Mouse (Mus musculus) c-Kit-positive CD71-negative TER-119-negative erythroid progenitor cells, embryonic 14.5 days (primary cell): ENCODE measurements at regions not wholly inside any gene's neighbourhood (a gene's known extent, or its start where the extent isn't known, plus 50 kb on each side); places are given as distances from the start of the nearest gene placed in this dataset.

Experiments
- DNase-seq: peaks from one replicate; pipeline ENCODE4 v3.0.0-alpha.2; 2013; ENCODE audit warnings: low read depth

DNA sequence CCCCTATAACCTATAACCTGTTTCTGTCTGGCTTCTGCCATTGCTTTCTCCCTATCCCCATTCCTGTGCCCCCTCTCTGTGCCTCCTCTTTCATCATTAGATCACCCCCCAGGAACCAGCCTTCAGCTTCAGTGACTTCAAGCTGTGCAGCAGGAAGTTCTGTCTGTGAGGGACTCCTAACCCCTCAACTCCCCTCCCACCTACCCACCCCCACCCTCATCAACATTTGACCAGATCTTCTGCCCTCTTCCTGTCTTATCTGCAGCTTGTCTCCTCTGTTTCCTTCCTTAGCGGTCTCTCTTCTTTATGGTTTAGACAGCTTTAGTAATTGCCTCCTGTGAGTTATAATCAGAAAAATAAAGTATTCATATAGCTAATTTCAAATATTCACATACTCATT is 266.6 kb upstream of the Gm765 start:
- peak; percentile 16 for DNase-seq

DNA sequence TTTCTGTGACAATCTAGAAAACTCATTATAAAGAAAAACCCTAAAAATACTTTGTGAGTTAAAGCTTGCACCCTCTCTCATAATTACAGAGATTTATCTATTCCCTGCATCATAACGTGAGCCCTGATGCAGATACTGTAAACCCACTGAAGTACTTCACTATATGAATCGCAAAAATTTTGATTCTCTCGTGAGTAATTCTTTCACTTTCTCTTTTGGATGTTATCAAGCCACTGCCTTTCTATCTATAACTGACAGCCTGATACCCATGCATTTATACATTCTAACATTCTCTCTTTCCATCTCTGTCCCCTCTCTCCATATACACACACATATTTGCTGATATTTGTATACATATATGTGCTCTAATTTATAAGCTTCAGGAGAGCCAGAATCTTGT is 264.1 kb upstream of the Gm765 start:
- DNase-seq = no peak

DNA sequence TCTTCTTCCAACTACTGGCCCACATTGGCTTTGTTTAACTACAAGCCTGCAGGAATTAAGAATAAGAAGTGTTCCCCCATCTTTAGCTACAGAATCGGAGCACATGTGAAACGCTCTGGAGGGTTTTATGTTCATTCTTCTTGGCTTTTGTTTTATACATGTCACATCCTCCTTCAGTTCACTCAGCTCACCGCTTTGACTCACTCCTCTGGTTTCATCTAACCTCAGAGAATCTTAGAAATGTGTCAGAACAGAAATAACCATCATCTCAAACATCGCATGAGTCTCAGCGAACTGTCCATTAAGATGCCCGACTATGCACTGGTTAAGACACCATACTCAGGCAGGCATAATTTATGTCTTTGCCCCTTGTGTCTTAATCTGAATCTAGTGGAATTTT is 255.1 kb upstream of the Gm765 start:
- DNase-seq = no peak

DNA sequence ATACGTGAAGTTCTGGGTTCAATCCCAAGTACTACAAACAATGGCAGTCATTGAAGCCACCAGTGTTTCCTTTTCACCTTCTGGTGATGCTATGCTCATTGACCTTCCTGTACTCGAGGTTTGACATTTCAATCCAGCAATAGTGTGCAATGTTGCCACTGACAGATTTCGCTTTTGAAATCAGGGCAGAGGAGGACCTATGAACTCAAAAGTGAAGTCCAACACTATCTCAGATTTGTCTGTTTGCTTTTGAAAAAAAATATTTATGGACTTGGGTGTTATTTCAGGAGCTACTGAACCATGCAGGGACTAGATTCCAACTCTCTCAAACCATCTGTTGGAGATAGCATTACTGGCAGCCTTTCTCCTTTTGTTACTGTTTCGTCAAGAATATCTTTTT is 248.4 kb upstream of the Gm765 start:
- no peak for DNase-seq

DNA sequence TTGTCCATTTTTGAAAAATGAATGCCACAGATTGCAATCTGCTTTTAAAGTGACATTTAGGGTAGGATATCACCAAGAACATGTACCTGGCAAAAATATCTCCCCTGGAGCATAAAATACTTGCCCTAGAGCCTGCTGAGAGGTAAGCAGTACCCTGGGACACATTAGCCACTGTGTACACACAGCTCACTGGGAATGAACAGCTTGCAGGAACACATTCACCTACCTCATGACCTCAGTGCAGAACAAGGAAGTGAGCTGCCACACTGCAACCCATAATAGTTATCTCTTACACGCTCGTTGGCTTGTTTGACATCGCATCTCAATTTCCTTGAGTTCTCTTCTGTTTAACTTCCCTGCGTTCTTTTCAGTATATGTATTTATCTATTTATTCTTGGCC is 246.4 kb upstream of the Gm765 start:
- no peak for DNase-seq

DNA sequence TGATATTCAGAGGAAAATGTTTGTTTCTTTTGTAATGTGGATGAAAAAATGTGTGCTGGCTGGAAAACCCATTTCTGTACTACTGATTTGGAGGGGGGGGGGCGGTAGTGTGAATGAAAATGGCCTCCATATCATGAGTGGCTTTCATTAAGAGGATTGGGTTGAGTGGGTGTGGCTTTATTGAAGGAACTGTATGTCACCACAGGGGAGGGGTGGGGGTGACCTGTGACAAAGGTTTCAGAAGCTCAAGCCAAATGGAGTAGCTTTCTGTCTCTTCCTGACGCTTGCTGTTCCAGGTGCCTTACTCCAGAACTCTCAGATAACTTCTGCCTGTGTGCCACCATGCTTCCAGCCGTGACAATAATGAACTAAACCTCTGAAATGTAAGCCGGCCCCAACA is 242.0 kb upstream of the Gm765 start:
- no peak for DNase-seq

DNA sequence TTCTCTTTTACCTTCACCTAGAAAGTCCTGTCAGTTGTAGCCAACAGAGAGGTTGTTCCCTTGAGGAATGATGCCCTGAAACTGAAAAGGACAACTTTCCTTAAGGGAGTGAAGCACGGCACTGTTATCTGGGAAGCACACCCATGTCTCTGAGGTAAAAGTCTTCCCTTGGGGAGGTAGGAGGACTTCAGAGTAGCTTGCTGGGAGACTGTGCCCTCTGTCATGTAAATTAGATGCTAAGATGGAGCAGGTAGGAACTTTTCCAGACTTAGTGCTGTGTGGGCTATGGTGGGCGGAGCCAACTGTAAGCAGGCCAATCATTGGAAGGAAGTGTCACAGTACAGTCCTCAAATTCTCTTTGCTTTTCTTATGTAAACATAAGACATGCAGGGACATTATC is 240.3 kb upstream of the Gm765 start:
- no peak for DNase-seq

DNA sequence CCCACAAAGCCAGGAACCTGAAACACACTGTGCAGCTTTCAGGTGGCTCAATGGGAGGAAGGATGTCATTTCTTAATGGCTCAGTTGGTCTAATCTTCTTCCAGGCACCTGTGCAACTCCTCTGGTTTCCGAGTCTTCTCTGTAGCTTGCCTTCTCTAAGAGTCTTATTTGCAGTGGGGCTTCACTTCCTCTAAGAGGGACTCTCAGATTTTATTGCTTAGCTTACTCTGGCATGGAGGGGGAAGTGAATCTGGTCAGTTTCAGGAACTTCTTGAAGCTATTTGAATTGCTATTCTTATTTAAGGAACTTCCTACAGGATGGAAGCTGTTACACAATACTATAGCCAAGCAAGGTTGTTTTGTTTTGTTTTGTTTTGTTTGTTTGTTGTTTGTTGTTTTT is 232.7 kb upstream of the Gm765 start:
- DNase-seq = no peak

DNA sequence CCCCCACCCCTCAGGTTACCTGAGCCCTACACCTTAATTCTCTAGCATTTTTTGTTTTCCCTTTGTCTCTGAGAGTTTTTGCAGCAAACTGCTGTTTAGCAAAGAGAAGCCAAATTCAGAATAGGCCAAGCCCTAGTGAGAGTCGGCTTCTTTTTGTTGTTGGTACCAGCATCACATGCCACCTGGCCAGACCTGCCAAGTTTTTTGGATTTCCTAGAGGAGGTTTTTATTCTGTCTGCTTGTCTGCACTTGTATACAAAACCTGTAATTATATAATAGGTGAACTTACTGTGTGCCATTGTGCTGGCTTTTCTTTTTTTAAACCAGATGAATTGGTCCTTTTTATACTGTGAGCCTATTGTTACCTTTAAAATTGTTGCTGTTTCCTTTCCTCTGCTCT is 213.1 kb upstream of the Gm765 start:
- DNase-seq = no peak

DNA sequence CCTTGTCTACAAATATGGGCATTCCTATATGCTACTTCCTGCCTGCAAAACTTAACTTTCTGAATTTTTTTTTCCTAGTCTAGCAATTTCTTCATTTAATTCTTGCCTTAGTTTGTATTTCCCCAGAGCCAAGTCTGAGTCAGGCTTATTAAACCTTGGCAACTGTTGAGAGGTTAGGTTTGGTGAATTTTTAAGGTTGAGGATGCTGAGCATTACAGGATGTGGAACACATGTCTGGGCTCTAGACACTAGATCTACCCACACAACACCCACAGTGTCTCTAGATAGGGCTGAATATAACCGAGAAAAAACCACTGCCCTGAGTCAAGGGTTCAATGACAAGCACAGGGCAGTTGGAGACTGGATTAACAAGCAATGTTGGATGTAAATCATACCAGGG is 211.4 kb upstream of the Gm765 start:
- DNase-seq = no peak

DNA sequence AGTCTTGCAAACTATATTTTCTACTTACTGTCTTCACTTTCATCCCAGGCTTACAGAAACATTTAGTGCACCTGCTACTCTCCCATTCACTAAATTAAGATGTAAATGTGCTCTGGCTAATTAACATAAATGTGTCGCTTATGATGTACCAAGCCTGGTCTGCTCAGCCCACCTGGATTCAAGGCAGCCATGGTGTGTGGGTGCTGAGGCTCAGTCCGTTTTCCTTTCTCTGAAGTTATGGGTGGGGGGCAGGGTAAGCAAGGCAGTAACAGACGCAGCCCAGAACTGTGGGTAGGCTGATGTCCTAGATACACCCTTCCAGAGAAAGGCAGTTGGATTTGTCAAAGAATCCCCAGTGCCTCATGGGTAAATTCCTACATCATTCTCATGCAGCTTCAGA is 209.2 kb upstream of the Gm765 start:
- no peak for DNase-seq

DNA sequence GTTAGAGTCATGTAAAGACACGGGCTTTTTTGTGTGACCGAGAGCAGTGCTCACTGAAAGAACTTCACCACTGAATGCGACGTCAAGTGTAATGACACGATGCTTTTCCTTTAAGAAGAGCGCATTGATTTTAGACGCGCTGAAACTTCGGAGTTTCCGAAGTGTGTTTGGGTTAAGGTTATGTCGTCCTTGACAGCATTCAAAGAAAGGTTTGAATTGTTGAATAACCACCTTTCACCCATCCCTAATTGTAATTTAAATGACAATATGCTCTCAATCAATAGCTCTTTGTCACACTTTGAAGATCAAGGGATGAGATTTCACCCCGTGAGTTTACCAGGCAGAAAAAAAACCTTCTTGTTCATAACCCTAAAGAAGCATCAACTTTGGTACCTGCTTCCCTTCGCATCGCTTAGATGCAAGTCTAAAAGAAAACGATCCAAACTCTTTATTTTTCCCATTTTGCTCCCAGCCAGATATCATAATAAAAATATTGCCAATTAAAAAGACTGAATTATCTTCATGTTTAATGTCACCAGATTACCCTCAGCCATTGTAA is 184.4 kb upstream of the Gm765 start:
- no peak for DNase-seq

DNA sequence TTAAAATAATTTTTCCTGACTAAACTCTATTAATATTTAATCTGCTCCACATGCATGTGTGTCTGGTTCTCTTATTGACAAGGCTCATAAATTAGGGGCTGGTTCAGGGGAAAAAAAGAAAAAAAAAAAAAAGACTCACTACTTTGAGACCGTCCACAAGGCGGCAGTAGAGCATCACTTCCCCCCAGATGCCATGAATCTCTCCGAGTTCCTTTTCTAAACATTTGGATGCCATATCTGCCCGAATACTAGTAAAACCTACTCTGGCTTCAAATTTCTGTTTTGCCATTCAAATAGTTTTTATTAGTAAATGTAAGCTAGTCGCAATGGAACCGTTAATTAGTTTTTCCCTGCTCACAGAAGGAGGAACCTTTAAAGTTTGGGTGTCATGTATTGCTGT is 182.7 kb upstream of the Gm765 start:
- peak; percentile 55 for DNase-seq

DNA sequence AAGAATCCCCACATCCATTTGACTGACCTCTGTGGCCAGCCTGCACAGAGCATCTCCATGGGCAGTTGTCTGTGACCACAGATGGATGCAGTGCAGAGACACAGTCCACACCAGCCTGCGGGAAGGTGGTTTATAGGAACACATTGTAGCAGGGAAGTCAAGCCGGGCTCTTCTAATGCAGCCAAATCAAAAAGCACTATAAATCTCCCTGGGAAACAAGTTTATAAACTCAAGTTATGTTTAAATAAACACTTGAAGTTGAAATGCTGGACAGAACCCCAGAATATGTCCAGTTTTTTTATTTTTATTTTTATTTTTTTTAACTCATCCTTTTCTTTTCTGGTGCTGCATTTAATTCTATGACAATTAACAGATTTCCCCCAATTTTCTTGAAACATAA is 182.1 kb upstream of the Gm765 start:
- no peak for DNase-seq

DNA sequence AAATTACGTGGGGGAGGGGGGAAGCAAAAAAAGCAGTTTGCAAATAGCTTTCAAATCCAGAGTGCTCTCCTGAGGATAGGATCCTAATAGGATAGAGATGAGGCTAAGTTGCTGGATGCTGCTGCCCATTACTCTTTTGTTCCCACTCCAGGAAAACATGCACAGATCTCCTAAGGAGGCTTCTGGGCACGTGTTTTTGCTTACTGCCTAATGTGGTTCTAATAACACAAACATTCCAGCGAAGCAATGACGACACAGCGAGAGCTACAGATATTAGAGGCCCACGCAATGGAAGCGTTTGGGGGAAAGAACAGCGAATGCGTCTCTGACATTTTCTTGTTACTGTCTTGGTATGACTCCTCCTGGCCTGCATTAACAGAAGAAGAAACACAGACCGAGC is 179.0 kb upstream of the Gm765 start:
- no peak for DNase-seq

DNA sequence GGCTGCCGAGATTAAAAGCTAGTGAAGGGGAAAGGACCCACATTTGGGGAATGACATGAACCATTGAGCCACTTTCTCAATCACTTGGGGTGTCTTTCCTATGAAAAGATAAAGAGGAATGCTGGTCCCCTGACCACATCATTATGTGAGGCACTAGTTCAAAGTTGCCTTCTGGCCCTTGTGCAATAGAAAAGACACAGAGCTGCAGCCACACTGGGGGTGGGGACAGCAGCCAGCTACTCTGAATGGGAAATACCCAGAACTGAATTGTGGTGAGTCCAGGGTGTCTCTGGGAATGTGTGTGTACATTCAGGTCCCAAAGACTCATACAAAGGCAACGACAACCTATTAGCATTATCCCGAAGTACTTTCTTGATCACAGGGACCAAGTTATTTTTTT is 172.3 kb upstream of the Gm765 start:
- no peak for DNase-seq

DNA sequence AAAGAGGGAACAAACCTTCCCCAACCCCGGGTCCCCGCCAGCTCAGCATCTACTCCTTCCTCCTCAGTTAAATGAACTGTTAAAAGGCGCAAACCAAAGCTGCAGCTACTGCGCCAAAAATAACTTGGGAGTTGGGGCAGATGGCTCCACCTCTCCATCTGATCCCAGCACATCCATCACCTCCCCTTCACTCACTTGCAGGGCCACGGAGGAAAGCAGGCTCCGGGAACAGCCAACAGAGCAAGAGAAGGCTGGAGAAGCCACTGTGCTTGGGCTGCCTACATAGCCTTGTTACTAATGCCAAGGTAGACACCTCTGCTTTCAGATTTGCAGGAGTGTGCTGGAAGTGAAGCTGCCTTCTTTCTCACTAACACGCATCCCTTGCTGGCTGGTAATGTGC is 171.8 kb upstream of the Gm765 start:
- no peak for DNase-seq

DNA sequence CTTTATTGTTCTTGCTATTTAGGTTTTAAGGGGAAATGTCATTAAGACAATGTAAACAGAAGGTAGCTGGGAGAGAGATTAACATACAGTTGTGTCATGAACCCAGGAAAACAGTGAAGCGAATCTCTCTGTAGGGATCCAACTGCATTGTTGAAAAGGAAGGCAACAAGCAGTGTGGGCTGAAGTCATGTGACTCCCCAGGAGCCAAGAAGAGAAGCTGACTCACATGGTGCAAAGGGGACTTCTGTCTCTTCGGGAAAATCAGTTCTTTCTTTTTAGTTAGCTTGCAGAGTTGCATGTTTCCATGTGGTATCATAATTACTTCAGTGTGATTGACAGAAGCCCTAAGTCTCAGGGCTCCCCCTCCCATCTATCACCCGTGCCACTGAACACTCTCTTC is 170.7 kb upstream of the Gm765 start:
- no peak for DNase-seq

DNA sequence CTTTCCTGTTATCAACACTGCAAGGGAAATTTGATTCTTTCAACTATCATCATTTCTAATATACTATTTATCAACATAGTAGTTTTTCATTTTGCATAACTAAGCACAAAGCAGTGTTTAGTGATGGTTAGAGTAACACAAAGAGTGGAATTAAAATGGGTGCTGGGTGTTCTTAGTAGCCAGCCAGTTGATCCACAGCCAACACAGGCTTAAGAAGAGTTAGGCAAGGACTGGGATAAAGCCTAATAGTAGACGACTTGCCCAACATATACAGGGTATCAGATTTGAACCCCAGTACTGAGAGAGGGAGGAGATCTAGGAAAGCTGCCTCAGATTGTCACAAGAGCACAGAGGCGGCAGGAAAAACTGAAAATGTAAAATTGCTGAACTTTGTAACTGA is 160.2 kb upstream of the Gm765 start:
- no peak for DNase-seq

DNA sequence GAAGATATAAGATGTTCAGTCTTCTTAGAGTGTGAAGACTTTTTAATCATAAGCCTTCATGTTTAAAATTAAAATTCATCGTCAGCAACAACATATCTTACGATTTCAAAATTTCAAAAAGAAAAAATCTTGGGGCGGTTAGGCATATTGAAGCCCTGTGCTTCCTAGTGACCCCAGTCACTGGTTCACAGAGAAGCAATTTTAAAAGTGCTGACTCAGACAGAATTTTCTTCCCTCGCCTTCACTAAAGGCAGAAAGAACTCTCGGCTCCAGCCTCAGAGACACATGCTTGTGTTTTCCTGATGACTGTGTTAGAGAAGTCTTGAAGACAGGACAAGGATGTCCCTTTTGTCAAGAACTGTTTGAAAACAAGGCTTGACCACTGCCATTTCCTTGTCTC is 157.2 kb upstream of the Gm765 start:
- no peak for DNase-seq

DNA sequence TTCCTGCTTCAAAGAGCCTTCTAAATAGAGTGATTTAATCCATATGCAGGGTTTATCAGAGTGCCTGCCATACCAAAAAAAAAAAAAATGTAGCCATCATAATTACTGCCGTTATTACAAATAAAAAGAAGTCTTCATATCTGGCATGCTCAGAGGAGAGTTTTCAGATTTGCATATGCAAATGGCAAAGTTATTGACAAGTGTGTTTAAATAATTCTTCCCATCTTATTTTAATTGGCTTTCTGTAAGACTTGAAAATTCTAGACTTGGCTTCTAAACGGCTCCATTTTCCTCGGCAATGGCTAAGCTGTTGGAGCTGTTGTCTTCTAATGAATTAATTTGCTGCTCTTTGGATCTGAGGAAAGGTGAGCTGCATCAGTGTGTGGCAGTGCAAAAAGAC is 144.1 kb upstream of the Gm765 start:
- no peak for DNase-seq

DNA sequence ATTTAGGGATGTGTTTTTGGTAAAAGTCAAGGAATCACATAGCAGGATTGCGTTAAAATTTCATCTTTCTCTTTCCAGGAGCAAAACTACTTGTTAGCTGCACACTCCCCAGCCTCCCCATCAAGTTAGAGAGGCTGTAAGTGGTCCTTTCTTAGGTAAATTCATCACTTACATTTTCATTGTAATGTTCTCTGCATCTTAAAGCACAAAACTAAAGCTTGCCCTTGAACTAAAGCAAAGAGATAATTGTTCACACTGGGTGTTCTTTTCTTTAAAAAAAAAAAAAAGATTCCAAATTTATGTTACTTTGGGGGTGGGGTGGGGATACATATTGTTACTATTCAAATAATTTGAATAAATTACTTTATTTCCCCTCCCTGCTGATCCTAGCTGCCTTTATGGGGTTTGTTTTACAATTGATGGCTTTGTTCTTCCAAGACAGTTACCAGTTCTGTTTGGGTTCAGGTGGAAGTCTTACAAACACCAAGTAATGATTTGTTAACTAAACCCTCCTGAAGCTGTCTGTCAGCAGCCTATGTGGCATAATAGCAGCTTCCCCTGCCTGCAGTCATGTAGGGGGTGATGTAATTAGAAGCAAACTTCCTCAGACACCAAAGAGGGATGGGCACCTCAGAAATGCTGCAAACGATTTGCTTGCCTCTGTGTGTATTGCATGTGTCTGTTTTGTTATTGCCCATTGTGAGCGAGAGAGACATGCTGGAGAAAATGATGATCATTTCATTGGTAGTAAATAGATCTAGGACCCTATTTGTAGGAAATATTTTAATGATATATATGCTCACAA is 141.0 kb upstream of the Gm765 start:
- no peak for DNase-seq

DNA sequence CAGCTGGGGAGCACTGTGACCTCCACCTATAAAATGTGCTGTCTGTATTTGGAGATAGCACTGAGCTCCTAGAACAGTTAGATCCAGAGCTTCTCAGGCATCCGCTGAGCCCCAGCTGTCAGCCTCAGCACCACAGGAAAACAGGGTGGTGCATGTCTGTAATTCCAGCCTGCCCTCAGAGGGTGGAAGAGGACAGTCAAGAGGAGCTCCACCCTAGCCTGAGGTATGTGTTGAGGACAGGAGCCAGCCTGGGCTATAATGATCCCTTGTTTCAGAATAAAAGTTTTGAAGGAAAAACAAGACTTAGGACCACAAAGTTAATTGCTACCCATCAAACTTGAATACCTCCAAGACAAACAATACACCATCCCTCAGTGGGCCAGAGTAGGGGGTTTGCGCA is 139.8 kb upstream of the Gm765 start:
- DNase-seq = no peak

DNA sequence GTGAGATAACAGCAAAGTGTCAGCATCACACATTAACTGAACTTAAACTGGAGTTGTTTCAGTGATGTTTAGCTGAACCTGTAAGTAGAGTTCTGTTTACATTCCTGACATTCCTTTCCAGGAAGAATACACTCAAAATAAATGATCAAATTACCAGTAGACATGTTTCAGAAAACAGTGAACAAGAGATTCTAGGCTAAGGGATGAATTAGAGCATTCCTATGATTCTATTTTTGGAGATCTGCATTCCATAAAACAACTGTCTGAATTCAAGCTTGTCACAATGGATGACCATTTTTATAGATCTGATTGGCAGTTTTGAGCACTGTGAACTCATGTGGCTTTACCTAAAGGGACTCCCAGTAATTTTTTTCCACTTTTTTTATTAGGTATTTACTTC is 125.0 kb upstream of the Gm765 start:
- no peak for DNase-seq
